Mouse (Mus musculus) embryo, embryonic 9.5 days (tissue): ENCODE data around the gene Perp.

ENCODE experiments used
- DNase-seq: peaks from one replicate; pipeline ENCODE4 v3.0.0-alpha.2; 2017; ENCODE audit errors: extremely low spot score

The Perp gene

GRCm38 (mm10) chr10:18844441-18845286, at the start of gene Perp:
TSS of gene Perp (plus strand) at chr10:18845020.
- DNase-seq, result peak; percentile 59

- DNase-seq, result no peak
These were observed 33.1 kb upstream of the Perp start for GRCm38 (mm10) chr10:18811751-18812150.

- DNase-seq, result peak; percentile 32
These were observed 28.3 kb upstream of the Perp start for GRCm38 (mm10) chr10:18816560-18816959.

GRCm38 (mm10) chr10:18825143-18825542, 19.7 kb upstream of the Perp start:
- no peak for DNase-seq

- DNase-seq, result no peak
These were observed 18.7 kb upstream of the Perp start for GRCm38 (mm10) chr10:18826107-18826506.

GRCm38 (mm10) chr10:18827936-18828335, 16.9 kb upstream of the Perp start:
- no peak for DNase-seq

GRCm38 (mm10) chr10:18830359-18830758, 14.5 kb upstream of the Perp start:
- no peak for DNase-seq

- DNase-seq, result no peak
These were observed 13.0 kb upstream of the Perp start for GRCm38 (mm10) chr10:18831823-18832222.

GRCm38 (mm10) chr10:18834389-18834788, 10.4 kb upstream of the Perp start:
- DNase-seq, result no peak

- no peak for DNase-seq
These were observed 8.9 kb upstream of the Perp start for GRCm38 (mm10) chr10:18835684-18836479.

- no peak for DNase-seq
These were observed 5.3 kb upstream of the Perp start for GRCm38 (mm10) chr10:18839530-18839929.

GRCm38 (mm10) chr10:18840736-18841135, 4.1 kb upstream of the Perp start:
- DNase-seq, result no peak

GRCm38 (mm10) chr10:18845287-18845662, 455 bp downstream of the Perp start:
- DNase-seq, result no peak

- DNase-seq, result no peak
These were observed 891 bp downstream of the Perp start for GRCm38 (mm10) chr10:18845711-18846110.

- DNase-seq, result no peak
These were observed 1.8 kb downstream of the Perp start for GRCm38 (mm10) chr10:18846474-18847264.

- no peak for DNase-seq
These were observed 5.4 kb downstream of the Perp start for GRCm38 (mm10) chr10:18850177-18850576.

- DNase-seq, result no peak
These were observed 8.6 kb downstream of the Perp start for GRCm38 (mm10) chr10:18853417-18853816.

GRCm38 (mm10) chr10:18857244-18857643, 12.4 kb downstream of the Perp start:
- DNase-seq, result no peak

GRCm38 (mm10) chr10:18859632-18860031, 14.8 kb downstream of the Perp start:
- DNase-seq, result no peak

- DNase-seq, result no peak
These were observed 15.5 kb downstream of the Perp start for GRCm38 (mm10) chr10:18860119-18860824.

GRCm38 (mm10) chr10:18860831-18861230, 16.0 kb downstream of the Perp start:
- no peak for DNase-seq
